Mouse (Mus musculus): Measurements from ENCODE around the gene Ptcd3.

DNA sequence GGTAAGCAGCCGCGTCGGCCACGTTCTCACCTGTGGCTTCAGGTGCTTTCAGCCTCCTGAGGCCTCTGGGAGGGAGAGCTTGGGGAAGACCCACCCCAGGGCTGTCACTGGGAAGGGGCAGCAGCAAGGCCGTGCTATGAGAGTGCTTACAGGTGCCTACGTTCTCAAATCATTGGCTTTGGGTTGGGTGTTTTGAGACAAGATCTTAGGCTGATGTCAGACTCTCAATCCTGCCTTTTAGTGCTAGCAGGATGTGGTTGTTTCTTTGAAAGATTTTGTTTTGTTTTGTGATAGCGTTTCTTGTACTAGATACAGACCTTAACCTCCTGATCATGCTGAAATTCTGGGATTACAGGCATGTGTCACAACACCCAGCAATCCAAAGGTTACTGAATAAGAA is 12.2 kb upstream of the Ptcd3 start:
- no peak for TF ChIP-seq CTCF (IDR thresholded peaks at IDR 0.05; ENCODE audit: low read depth)
- no peak for TF ChIP-seq EP300 (IDR thresholded peaks at IDR 0.05; ENCODE audit: low read depth)

Measured in heart, postnatal 0 days (tissue).